In the genomic region with DNA sequence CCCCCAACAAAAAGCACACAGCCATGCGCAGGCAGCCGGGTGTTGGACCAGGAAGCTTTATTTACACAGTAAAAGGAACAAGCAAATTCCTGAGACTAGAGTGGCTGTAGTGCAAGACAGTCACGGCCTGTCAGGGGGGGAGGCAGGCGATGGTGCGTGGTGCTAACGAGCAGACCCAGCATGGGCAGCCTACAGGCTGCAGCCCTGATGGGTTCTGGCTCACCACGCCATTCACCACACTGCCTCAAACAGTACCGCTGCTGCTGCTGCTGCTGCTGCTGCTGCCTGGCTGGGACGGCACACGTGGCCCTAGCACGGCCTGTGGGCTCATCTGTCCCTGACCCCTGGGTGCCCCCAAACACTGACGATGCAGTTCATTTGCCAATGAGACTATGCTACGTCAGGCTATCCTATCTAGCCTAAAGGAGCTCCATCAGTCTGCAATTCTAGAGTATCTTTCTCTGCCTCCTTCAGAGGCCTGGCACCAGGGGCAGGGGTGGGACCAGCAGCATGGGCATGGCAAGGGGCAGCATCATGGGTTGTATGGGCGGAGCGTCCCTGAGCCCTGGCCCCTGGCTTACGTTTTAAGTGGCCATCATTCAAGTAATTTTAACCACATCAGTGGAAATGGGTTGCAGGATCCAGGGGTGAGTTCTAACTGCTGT, we compare ENCODE assay signal across 9 mouse cellular contexts.
DNase-seq lines count a peak whose midpoint lies in the region; ATAC-seq and TF ChIP-seq lines count a peak whose summit lies in the region.
"Had no signal": no experiment of that assay in that cellular context is flagged by ENCODE, and none has a peak within 500 bp of the region (broad histone marks: within the 10 kb centered on the region; RNA-seq: fewer than 3 reads in every experiment).

No protein-coding gene starts in this region.

- H3K4me1 ChIP-seq in hindbrain, embryonic 16.5 days (ENCODE audit: control insufficient read depth, insufficient read depth, low read depth, low read length): peaks cover 25% of the 10 kb centered on the region

- no peak for DNase-seq in gastrocnemius, adult 2 months
- no peak for DNase-seq in gastrocnemius, postnatal 10 days
- DNase-seq in ZHBTc4 (ENCODE audit: low read depth, low spot score): peak; percentile 31
- peak; percentile 74 for DNase-seq in lung, postnatal 25 days (ENCODE audit: low spot score)
- DNase-seq in gastrocnemius, adult 18-20 months (ENCODE audit: low spot score): no peak
- no peak for DNase-seq in urinary bladder, adult 18-20 months (ENCODE audit: low spot score in 2 of 2)
- no peak for DNase-seq in cerebellum, adult 8-10 months

- H3K4me2 ChIP-seq in hindbrain, embryonic 16.5 days (ENCODE audit: low read length): no peak overlapping the region
- H3K4me2 ChIP-seq: embryonic facial prominence, embryonic 15.5 days had no signal

- no peak overlapping the region for H3K4me3 ChIP-seq in gastrocnemius, adult 2 months
- H3K4me3 ChIP-seq in hindbrain, embryonic 16.5 days (ENCODE audit: low read length): no peak overlapping the region
- H3K4me3 ChIP-seq: embryonic facial prominence, embryonic 15.5 days had no signal

- peak overlapping the region; percentile 91 for H3K27ac ChIP-seq in gastrocnemius, adult 2 months
- 0 out of 2 replicates have a peak overlapping the region, but pooled peaks have one; percentile 27 for H3K27ac ChIP-seq in hindbrain, embryonic 16.5 days (ENCODE audit: low read depth, low read length)

- WGBS in hindbrain, embryonic 16.5 days: 39% methylated on average over 16 of the region's 16 CpGs

- no peak for TF ChIP-seq CTCF in gastrocnemius, adult 2 months (IDR thresholded peaks at IDR 0.05)

- no peaks in the 10 kb centered on the region for H3K27me3 ChIP-seq in hindbrain, embryonic 16.5 days (replicated peaks; ENCODE audit: control insufficient read depth, insufficient read depth, low read length)
- H3K27me3 ChIP-seq: embryonic facial prominence, embryonic 15.5 days had no signal

- intact Hi-C loops in gastrocnemius, adult 2 months (cut with DNase I): no loop called here

- peak; percentile 62; the same call in 1 of the 2 replicates for ATAC-seq in hindbrain, embryonic 16.5 days

- H3K36me3 ChIP-seq in hindbrain, embryonic 16.5 days (ENCODE audit: control insufficient read depth, insufficient read depth, low read length): no peaks in the 10 kb centered on the region

- no peak overlapping the region; the same call in 1 of the 2 replicates for H3K9ac ChIP-seq in hindbrain, embryonic 16.5 days (ENCODE audit: low read depth, low read length)
- H3K9ac ChIP-seq: embryonic facial prominence, embryonic 15.5 days had no signal

- no peaks in the 10 kb centered on the region for H3K9me3 ChIP-seq in hindbrain, embryonic 16.5 days (ENCODE audit: control insufficient read depth, low read length)
- H3K9me3 ChIP-seq: embryonic facial prominence, embryonic 15.5 days had no signal

Comparison
In these comparisons a context has a peak if more than half of its experiments do, and no peak if none do; other contexts are left out.
1. DNase-seq: peak in ZHBTc4 (single experiment) and lung, postnatal 25 days (single experiment); none in gastrocnemius, adult 2 months (single experiment), gastrocnemius, postnatal 10 days (single experiment), gastrocnemius, adult 18-20 months (single experiment), urinary bladder, adult 18-20 months (0 of 2) and cerebellum, adult 8-10 months (single experiment).